Mouse (Mus musculus) forebrain, embryonic 15.5 days (tissue): ENCODE results near the gene Plaur. TPM values are rescaled to one million over a fixed set of nuclear protein-coding genes. Genes with fewer than 3 reads are reported as not detected.
A peak's percentile ranks its signal among the peaks of the same experiment; 100 is the strongest.

Experiments
- ATAC-seq: fragments of 200-750 bp; cut with Nextera tagmentation; replicated peaks from 2 replicates; pipeline ENCODE4 v1.8.0; 2017; ENCODE audit warnings: mild to moderate bottlenecking, moderate TSS enrichment, moderate library complexity
- H3K27ac ChIP-seq: fragments of 300-500 bp; sonication (generic); replicated peaks from 2 replicates; pipeline ENCODE4 v1.5.1; 2015; ENCODE audit warnings: mild to moderate bottlenecking, inconsistent platforms
- H3K27me3 ChIP-seq: fragments of 300-500 bp; sonication (generic); 2 replicates; pipeline ENCODE4 v1.6.1; 2015; ENCODE audit warnings: inconsistent platforms
- H3K36me3 ChIP-seq: fragments of 300-500 bp; sonication (generic); 2 replicates; pipeline ENCODE4 v1.6.1; 2015; ENCODE audit warnings: mild to moderate bottlenecking, inconsistent platforms
- H3K4me1 ChIP-seq: fragments of 300-500 bp; sonication (generic); 2 replicates; pipeline ENCODE4 v1.6.1; 2015; ENCODE audit warnings: inconsistent platforms
- H3K4me2 ChIP-seq: fragments of 300-500 bp; sonication (generic); replicated peaks from 2 replicates; pipeline ENCODE4 v1.6.1; 2015; ENCODE audit warnings: mild to moderate bottlenecking, inconsistent platforms
- H3K4me3 ChIP-seq: fragments of 300-500 bp; sonication (generic); 2 replicates; pipeline ENCODE4 v1.5.1; 2015; ENCODE audit warnings: mild to moderate bottlenecking, inconsistent platforms
- H3K9ac ChIP-seq: fragments of 300-500 bp; sonication (generic); replicated peaks from 2 replicates; pipeline ENCODE4 v1.6.1; 2015; ENCODE audit warnings: mild to moderate bottlenecking, inconsistent platforms
- H3K9me3 ChIP-seq: fragments of 300-500 bp; sonication (generic); 2 replicates; pipeline ENCODE4 v1.6.1; 2016; ENCODE audit warnings: inconsistent platforms
- WGBS: fragments of 180-500 bp; shearing (Covaris S2); methylation state at CpG from one replicate; pipeline ENCODE4 v1.1.7; 2015; ENCODE audit warnings: mixed read lengths; 5-methylcytosine and 5-hydroxymethylcytosine counted together
- polyA plus RNA-seq: library from polyadenylated mRNA; unstranded; fragments of >200 nt; fragmentation: Nextera tagmentation; extraction: Ambion mirVana; gene quantifications from 2 replicates; pipeline ENCODE4 v1.2.1, GENCODE M21; 2015

Plaur gene
- polyA plus RNA-seq, 1 experiment from 2014 or later = 1.3 TPM

GRCm38 (mm10) chr7:24429413-24430112, 32.7 kb upstream of the Plaur start:
- no peak overlapping the region for H3K4me3 ChIP-seq
- ATAC-seq = peak; percentile 76
- H3K9me3 ChIP-seq = no peaks in the 10 kb centered on the region
- H3K4me2 ChIP-seq = no peak overlapping the region
- peaks cover 12% of the 10 kb centered on the region for H3K4me1 ChIP-seq
- H3K9ac ChIP-seq = no peak overlapping the region
- WGBS = 45% methylated on average over 16 of the region's 16 CpGs
- H3K36me3 ChIP-seq = no peaks in the 10 kb centered on the region
- no peaks in the 10 kb centered on the region for H3K27me3 ChIP-seq
- H3K27ac ChIP-seq = peak overlapping the region; percentile 81

GRCm38 (mm10) chr7:24430551-24431345, 31.5 kb upstream of the Plaur start:
- H3K27ac ChIP-seq = 0 out of 2 replicates have a peak overlapping the region, but pooled peaks have one; percentile 81
- no peaks in the 10 kb centered on the region for H3K36me3 ChIP-seq
- H3K9me3 ChIP-seq = no peaks in the 10 kb centered on the region
- H3K27me3 ChIP-seq = no peaks in the 10 kb centered on the region
- no peak overlapping the region for H3K4me2 ChIP-seq
- H3K9ac ChIP-seq = no peak overlapping the region
- no peak overlapping the region for H3K4me3 ChIP-seq
- H3K4me1 ChIP-seq = peaks cover 12% of the 10 kb centered on the region
- WGBS = 93% methylated on average over 15 of the region's 15 CpGs
- no peak for ATAC-seq

GRCm38 (mm10) chr7:24431713-24432112, 30.6 kb upstream of the Plaur start:
- Histone ChIP-seq H3K27me3 (no peaks in the 10 kb centered on the region), H3K4me1 (peaks cover 12% of the 10 kb centered on the region), H3K27ac (no peak overlapping the region), H3K9me3 (no peaks in the 10 kb centered on the region), H3K36me3 (no peaks in the 10 kb centered on the region), H3K4me2 (no peak overlapping the region), H3K9ac (no peak overlapping the region), H3K4me3 (no peak overlapping the region)
- no peak for ATAC-seq
- WGBS = 82% methylated on average over 11 of the region's 11 CpGs

GRCm38 (mm10) chr7:24435305-24435704, 27.0 kb upstream of the Plaur start:
- 72% methylated on average over 5 of the region's 5 CpGs for WGBS
- H3K36me3 ChIP-seq = no peaks in the 10 kb centered on the region
- no peaks in the 10 kb centered on the region for H3K4me1 ChIP-seq
- H3K27me3 ChIP-seq = no peaks in the 10 kb centered on the region
- H3K27ac ChIP-seq = no peak overlapping the region
- no peaks in the 10 kb centered on the region for H3K9me3 ChIP-seq
- no peak overlapping the region for H3K4me2 ChIP-seq
- H3K9ac ChIP-seq = no peak overlapping the region
- no peak for ATAC-seq
- H3K4me3 ChIP-seq = no peak overlapping the region

GRCm38 (mm10) chr7:24437981-24438380, 24.3 kb upstream of the Plaur start:
- no peak overlapping the region for H3K9ac ChIP-seq
- WGBS = 77% methylated on average over 10 of the region's 10 CpGs
- no peak for ATAC-seq
- H3K27me3 ChIP-seq = no peaks in the 10 kb centered on the region
- no peak overlapping the region for H3K4me2 ChIP-seq
- H3K4me1 ChIP-seq = no peaks in the 10 kb centered on the region
- H3K4me3 ChIP-seq = no peak overlapping the region
- H3K9me3 ChIP-seq = no peaks in the 10 kb centered on the region
- no peaks in the 10 kb centered on the region for H3K36me3 ChIP-seq
- H3K27ac ChIP-seq = no peak overlapping the region

- H3K4me2 ChIP-seq = no peak overlapping the region
- H3K4me3 ChIP-seq = no peak overlapping the region
- H3K9me3 ChIP-seq = no peaks in the 10 kb centered on the region
- no peaks in the 10 kb centered on the region for H3K4me1 ChIP-seq
- H3K9ac ChIP-seq = no peak overlapping the region
- H3K27ac ChIP-seq = no peak overlapping the region
- H3K36me3 ChIP-seq = no peaks in the 10 kb centered on the region
- ATAC-seq = no peak
- no peaks in the 10 kb centered on the region for H3K27me3 ChIP-seq
- 79% methylated on average over 6 of the region's 6 CpGs for WGBS
Observed at GRCm38 (mm10) chr7:24439191-24439590, 23.1 kb upstream of the Plaur start.

GRCm38 (mm10) chr7:24439891-24440290, 22.4 kb upstream of the Plaur start:
- Histone ChIP-seq H3K4me2 (no peak overlapping the region), H3K36me3 (no peaks in the 10 kb centered on the region), H3K27ac (no peak overlapping the region), H3K9ac (no peak overlapping the region), H3K4me3 (no peak overlapping the region), H3K27me3 (no peaks in the 10 kb centered on the region), H3K4me1 (no peaks in the 10 kb centered on the region), H3K9me3 (no peaks in the 10 kb centered on the region)
- no peak for ATAC-seq
- 79% methylated on average over 7 of the region's 7 CpGs for WGBS

- Histone ChIP-seq H3K27me3 (no peaks in the 10 kb centered on the region), H3K9me3 (no peaks in the 10 kb centered on the region), H3K9ac (no peak overlapping the region), H3K27ac (no peak overlapping the region), H3K36me3 (no peaks in the 10 kb centered on the region), H3K4me1 (no peaks in the 10 kb centered on the region), H3K4me3 (no peak overlapping the region), H3K4me2 (no peak overlapping the region)
- WGBS = 21% methylated on average over 1 of the region's 1 CpGs
- ATAC-seq = no peak
Observed at GRCm38 (mm10) chr7:24441785-24442184, 20.5 kb upstream of the Plaur start.

- no peaks in the 10 kb centered on the region for H3K9me3 ChIP-seq
- 74% methylated on average over 8 of the region's 8 CpGs for WGBS
- no peaks in the 10 kb centered on the region for H3K36me3 ChIP-seq
- no peaks in the 10 kb centered on the region for H3K4me1 ChIP-seq
- H3K9ac ChIP-seq = no peak overlapping the region
- H3K4me2 ChIP-seq = no peak overlapping the region
- no peak for ATAC-seq
- no peak overlapping the region for H3K27ac ChIP-seq
- no peak overlapping the region for H3K4me3 ChIP-seq
- no peaks in the 10 kb centered on the region for H3K27me3 ChIP-seq
Observed at GRCm38 (mm10) chr7:24442313-24442712, 20.0 kb upstream of the Plaur start.

GRCm38 (mm10) chr7:24445266-24445926, 16.9 kb upstream of the Plaur start:
- H3K27ac ChIP-seq = no peak overlapping the region
- no peak overlapping the region for H3K9ac ChIP-seq
- no peaks in the 10 kb centered on the region for H3K9me3 ChIP-seq
- 90% methylated on average over 9 of the region's 9 CpGs for WGBS
- ATAC-seq = no peak
- no peaks in the 10 kb centered on the region for H3K36me3 ChIP-seq
- no peaks in the 10 kb centered on the region for H3K27me3 ChIP-seq
- no peaks in the 10 kb centered on the region for H3K4me1 ChIP-seq
- no peak overlapping the region for H3K4me3 ChIP-seq
- no peak overlapping the region for H3K4me2 ChIP-seq

- WGBS = 73% methylated on average over 7 of the region's 7 CpGs
- no peak overlapping the region for H3K4me2 ChIP-seq
- no peaks in the 10 kb centered on the region for H3K9me3 ChIP-seq
- no peaks in the 10 kb centered on the region for H3K4me1 ChIP-seq
- H3K27ac ChIP-seq = no peak overlapping the region
- no peak overlapping the region for H3K4me3 ChIP-seq
- ATAC-seq = no peak
- H3K36me3 ChIP-seq = no peaks in the 10 kb centered on the region
- no peaks in the 10 kb centered on the region for H3K27me3 ChIP-seq
- no peak overlapping the region for H3K9ac ChIP-seq
Observed at GRCm38 (mm10) chr7:24446697-24447340, 15.5 kb upstream of the Plaur start.
